ENCODE assay signal across 37 mouse cellular contexts in the genomic region with DNA sequence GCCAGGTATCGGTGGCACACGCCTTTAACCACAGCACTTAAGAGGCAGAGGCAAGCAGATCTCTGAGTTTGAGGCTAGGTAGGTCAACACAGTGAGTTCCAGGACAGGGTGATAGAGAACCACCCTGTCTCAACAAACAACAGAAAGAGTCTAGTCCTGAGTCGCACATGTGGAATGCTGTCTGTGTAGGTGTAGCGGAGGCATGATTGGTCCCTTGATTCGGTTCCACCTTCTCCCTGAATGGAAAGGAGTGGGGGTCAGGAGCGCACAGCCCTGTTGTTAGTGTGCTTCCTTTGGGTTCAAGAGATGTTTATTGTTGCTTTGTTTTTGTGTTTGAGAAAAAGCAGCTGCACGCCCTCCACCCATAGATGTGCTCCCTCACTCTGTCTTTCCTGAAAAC. TPM values are rescaled to one million over a fixed set of nuclear protein-coding genes. Genes with fewer than 3 reads are reported as not detected.
"Had no signal": no experiment of that assay in that cellular context is flagged by ENCODE, and none has a peak within 500 bp of the region (broad histone marks: within the 10 kb centered on the region; RNA-seq: fewer than 3 reads in every experiment).

No protein-coding gene starts in this region.

- ATAC-seq: liver, embryonic 12.5 days; liver, postnatal 0 days; lung, postnatal 0 days; midbrain, embryonic 13.5 days; midbrain, embryonic 15.5 days; midbrain, embryonic 16.5 days had no signal

- H3K4me2 ChIP-seq: limb, embryonic 12.5 days; limb, embryonic 13.5 days; limb, embryonic 15.5 days; liver, embryonic 11.5 days; liver, embryonic 12.5 days; liver, embryonic 13.5 days; liver, embryonic 15.5 days; lung, embryonic 14.5 days; lung, embryonic 15.5 days; midbrain, embryonic 11.5 days; midbrain, embryonic 12.5 days; midbrain, embryonic 13.5 days; midbrain, embryonic 15.5 days; neural tube, embryonic 12.5 days had no signal

- H3K9me3 ChIP-seq: limb, embryonic 10.5 days; limb, embryonic 12.5 days; limb, embryonic 13.5 days; limb, embryonic 15.5 days; liver, embryonic 12.5 days; liver, embryonic 13.5 days; liver, embryonic 15.5 days; lung, embryonic 15.5 days; megakaryocyte, embryonic 14.5 days; midbrain, embryonic 10.5 days; midbrain, embryonic 12.5 days; midbrain, embryonic 13.5 days; midbrain, embryonic 15.5 days; neural tube, embryonic 12.5 days had no signal

- H3K4me1 ChIP-seq: limb, embryonic 10.5 days; limb, embryonic 12.5 days; limb, embryonic 15.5 days; midbrain, embryonic 10.5 days; midbrain, embryonic 12.5 days; midbrain, embryonic 13.5 days; midbrain, embryonic 15.5 days; neural tube, embryonic 12.5 days had no signal

- H3K4me3 ChIP-seq: limb, embryonic 10.5 days; limb, embryonic 12.5 days; limb, embryonic 13.5 days; limb, embryonic 15.5 days; liver, embryonic 12.5 days; liver, embryonic 13.5 days; liver, embryonic 15.5 days; lung, embryonic 15.5 days; megakaryocyte, embryonic 14.5 days; midbrain, embryonic 10.5 days; midbrain, embryonic 12.5 days; midbrain, embryonic 13.5 days; midbrain, embryonic 15.5 days; myocyte; neural tube, embryonic 12.5 days had no signal

- H3K27me3 ChIP-seq: limb, embryonic 12.5 days; limb, embryonic 13.5 days; limb, embryonic 15.5 days; liver, embryonic 12.5 days; liver, embryonic 13.5 days; liver, embryonic 15.5 days; lung, embryonic 15.5 days; megakaryocyte, embryonic 14.5 days; midbrain, embryonic 12.5 days; midbrain, embryonic 13.5 days; midbrain, embryonic 15.5 days; neural tube, embryonic 12.5 days had no signal

- H3K9ac ChIP-seq: limb, embryonic 12.5 days; limb, embryonic 13.5 days; limb, embryonic 15.5 days; liver, embryonic 12.5 days; liver, embryonic 13.5 days; liver, embryonic 14.5 days; liver, embryonic 15.5 days; liver, postnatal 0 days; lung, embryonic 14.5 days; lung, embryonic 15.5 days; midbrain, embryonic 12.5 days; midbrain, embryonic 13.5 days; midbrain, embryonic 15.5 days; neural tube, embryonic 12.5 days had no signal

- H3K27ac ChIP-seq: limb, embryonic 10.5 days; limb, embryonic 12.5 days; limb, embryonic 13.5 days; limb, embryonic 15.5 days; liver, embryonic 12.5 days; liver, embryonic 13.5 days; liver, embryonic 14.5 days; liver, embryonic 15.5 days; lung, embryonic 15.5 days; macrophage; midbrain, embryonic 10.5 days; midbrain, embryonic 12.5 days; midbrain, embryonic 13.5 days; midbrain, embryonic 15.5 days; neural tube, embryonic 12.5 days had no signal

- DNase-seq: left cerebral cortex, postnatal 4 days; liver; liver, embryonic 13.5 days; liver, postnatal 0 days; lung, adult 18-20 months; lung, adult 2 months; lung, embryonic 14.5 days; lung, postnatal 10 days; lung, postnatal 14 days; lung, postnatal 36 days; lung, postnatal 4 days; midbrain, embryonic 14.5 days had no signal

RNA-seq across cellular contexts. Expression of a gene that starts 59.4 kb away (rescaled TPM):
- total RNA-seq: liver, adult 2 months; megakaryocyte, adult 5-6 weeks; monocyte, adult 5-6 weeks had no signal
- polyA plus RNA-seq: limb, embryonic 10.5 days; liver, embryonic 13.5 days; liver, embryonic 16.5 days; lung, embryonic 14.5 days; lung, embryonic 16.5 days; lung, postnatal 0 days; macrophage; midbrain, embryonic 10.5 days had no signal
